Mouse (Mus musculus) stomach, embryonic 15.5 days (tissue): ENCODE data around the gene Myl12a. TPM values are rescaled to one million over a fixed set of nuclear protein-coding genes. Genes with fewer than 3 reads are reported as not detected.
A peak's percentile ranks its signal among the peaks of the same experiment; 100 is the strongest.

ENCODE experiments used
- ATAC-seq: fragments of 200-750 bp; cut with Nextera tagmentation; 2 replicates; pipeline ENCODE4 v1.8.0; 2017; ENCODE audit warnings: low read depth, moderate number of reproducible peaks, moderate TSS enrichment; ENCODE audit not compliant: insufficient read depth, low FRiP score
- H3K27ac ChIP-seq: fragments of 300-500 bp; sonication (generic); 2 replicates; pipeline ENCODE4 v1.5.1; 2015; ENCODE audit warnings: mild to moderate bottlenecking, inconsistent platforms
- H3K27me3 ChIP-seq: fragments of 300-500 bp; sonication (generic); replicated peaks from 2 replicates; pipeline ENCODE4 v1.6.1; 2015; ENCODE audit warnings: inconsistent platforms
- H3K36me3 ChIP-seq: fragments of 300-500 bp; sonication (generic); 2 replicates; pipeline ENCODE4 v1.6.1; 2015; ENCODE audit warnings: inconsistent platforms
- H3K4me1 ChIP-seq: fragments of 300-500 bp; sonication (generic); 2 replicates; pipeline ENCODE4 v1.6.1; 2015; ENCODE audit warnings: inconsistent platforms
- H3K4me2 ChIP-seq: fragments of 300-500 bp; sonication (generic); 2 replicates; pipeline ENCODE4 v1.6.1; 2015; ENCODE audit warnings: mild to moderate bottlenecking, inconsistent platforms
- H3K4me3 ChIP-seq: fragments of 300-500 bp; sonication (generic); replicated peaks from 2 replicates; pipeline ENCODE4 v1.5.1; 2015; ENCODE audit warnings: inconsistent platforms
- H3K9ac ChIP-seq: fragments of 300-500 bp; sonication (generic); 2 replicates; pipeline ENCODE4 v1.6.1; 2015; ENCODE audit warnings: inconsistent platforms
- H3K9me3 ChIP-seq: fragments of 300-500 bp; sonication (generic); 2 replicates; pipeline ENCODE4 v1.6.1; 2016; ENCODE audit warnings: inconsistent platforms
- WGBS: fragments of 180-500 bp; shearing (Covaris S2); methylation state at CpG from one replicate; pipeline ENCODE4 v1.1.7; 2015; 5-methylcytosine and 5-hydroxymethylcytosine counted together
- polyA plus RNA-seq: library from polyadenylated mRNA; unstranded; fragments of >200 nt; fragmentation: Nextera tagmentation; extraction: Ambion mirVana; gene quantifications from 2 replicates; pipeline ENCODE4 v1.2.1, GENCODE M21; 2015

Myl12a gene
- polyA plus RNA-seq, 1 experiment from 2014 or later: 495 TPM

- 93% methylated on average over 10 of the region's 10 CpGs for WGBS
- Histone ChIP-seq H3K9me3 (no peaks in the 10 kb centered on the region), H3K27ac (no peak overlapping the region), H3K4me1 (no peaks in the 10 kb centered on the region), H3K9ac (no peak overlapping the region), H3K4me2 (no peak overlapping the region), H3K36me3 (no peaks in the 10 kb centered on the region), H3K4me3 (no peak overlapping the region), H3K27me3 (no peaks in the 10 kb centered on the region)
- ATAC-seq: no peak
Observed at GRCm38 (mm10) chr17:71024071-71024470, 21.4 kb upstream of the Myl12a start.

DNA sequence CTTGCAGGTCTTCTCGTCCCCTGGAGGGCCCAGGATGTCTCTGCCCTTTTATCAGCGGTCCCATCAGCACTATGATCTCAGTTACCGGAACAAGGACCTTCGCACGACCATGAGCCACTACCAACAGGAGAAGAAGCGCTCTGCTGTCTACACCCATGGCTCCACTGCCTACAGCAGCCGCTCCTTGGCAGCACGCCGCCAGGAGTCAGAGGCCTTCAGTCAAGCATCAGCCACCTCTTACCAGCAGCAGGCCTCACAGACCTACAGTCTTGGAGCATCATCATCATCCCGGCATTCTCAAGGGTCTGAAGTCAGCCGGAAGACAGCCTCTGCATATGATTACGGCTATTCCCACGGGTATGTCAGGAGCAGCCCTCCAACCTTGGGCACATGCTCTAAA is 20.2 kb upstream of the Myl12a start:
- WGBS: 84% methylated on average over 13 of the region's 13 CpGs
- no peak overlapping the region for H3K9ac ChIP-seq
- no peak for ATAC-seq
- H3K4me1 ChIP-seq: no peaks in the 10 kb centered on the region
- no peak overlapping the region for H3K4me3 ChIP-seq
- no peaks in the 10 kb centered on the region for H3K9me3 ChIP-seq
- H3K4me2 ChIP-seq: no peak overlapping the region
- no peaks in the 10 kb centered on the region for H3K36me3 ChIP-seq
- H3K27me3 ChIP-seq: no peaks in the 10 kb centered on the region
- H3K27ac ChIP-seq: no peak overlapping the region

- no peaks in the 10 kb centered on the region for H3K27me3 ChIP-seq
- ATAC-seq: no peak
- no peaks in the 10 kb centered on the region for H3K4me1 ChIP-seq
- H3K36me3 ChIP-seq: no peaks in the 10 kb centered on the region
- no peak overlapping the region for H3K9ac ChIP-seq
- peak overlapping the region; percentile 4; the same call in 1 of the 2 replicates for H3K4me3 ChIP-seq
- H3K4me2 ChIP-seq: no peak overlapping the region
- no peaks in the 10 kb centered on the region for H3K9me3 ChIP-seq
- H3K27ac ChIP-seq: peak overlapping the region; percentile 28; the same call in 1 of the 2 replicates
- WGBS: 53% methylated on average over 9 of the region's 9 CpGs
Observed at GRCm38 (mm10) chr17:71019860-71020259, 17.2 kb upstream of the Myl12a start.

DNA sequence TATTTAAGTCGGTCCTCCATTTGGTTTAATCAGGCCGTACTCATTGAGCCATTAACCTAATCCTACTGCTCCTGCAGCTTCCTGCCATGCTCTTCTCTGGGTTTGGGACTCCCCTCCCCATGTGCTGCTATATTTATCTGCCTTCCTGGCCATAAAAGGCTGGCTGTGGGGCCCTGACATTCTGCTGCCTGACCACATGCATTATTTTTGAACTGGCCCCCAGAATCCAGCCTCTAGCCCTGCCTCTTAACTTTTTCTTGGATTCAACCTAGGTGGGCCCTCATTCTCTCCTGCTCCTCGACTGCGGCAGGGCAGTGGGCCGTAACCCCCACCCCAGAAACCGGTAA is 16.6 kb upstream of the Myl12a start:
- H3K27me3 ChIP-seq: no peaks in the 10 kb centered on the region
- no peak overlapping the region for H3K4me2 ChIP-seq
- peak overlapping the region; percentile 4; the same call in 1 of the 2 replicates for H3K4me3 ChIP-seq
- no peak overlapping the region for H3K9ac ChIP-seq
- H3K27ac ChIP-seq: peak overlapping the region; percentile 8; the same call in 1 of the 2 replicates
- H3K36me3 ChIP-seq: no peaks in the 10 kb centered on the region
- WGBS: 25% methylated on average over 6 of the region's 6 CpGs
- H3K9me3 ChIP-seq: no peaks in the 10 kb centered on the region
- peak; percentile 35; the same call in 1 of the 2 replicates for ATAC-seq
- H3K4me1 ChIP-seq: no peaks in the 10 kb centered on the region

- Histone ChIP-seq H3K4me3 (no peak overlapping the region), H3K4me2 (no peak overlapping the region), H3K27me3 (no peaks in the 10 kb centered on the region), H3K36me3 (no peaks in the 10 kb centered on the region), H3K27ac (no peak overlapping the region; the same call in 1 of the 2 replicates), H3K9ac (no peak overlapping the region), H3K4me1 (no peaks in the 10 kb centered on the region), H3K9me3 (no peaks in the 10 kb centered on the region)
- ATAC-seq: no peak
- WGBS: 81% methylated on average over 15 of the region's 15 CpGs
Observed at GRCm38 (mm10) chr17:71018616-71019308, 16.1 kb upstream of the Myl12a start.

- H3K9ac ChIP-seq: no peak overlapping the region
- H3K4me1 ChIP-seq: peaks cover 2% of the 10 kb centered on the region
- WGBS: 95% methylated on average over 3 of the region's 3 CpGs
- H3K27me3 ChIP-seq: no peaks in the 10 kb centered on the region
- no peak overlapping the region for H3K4me2 ChIP-seq
- H3K9me3 ChIP-seq: no peaks in the 10 kb centered on the region
- no peak for ATAC-seq
- no peak overlapping the region for H3K4me3 ChIP-seq
- no peak overlapping the region for H3K27ac ChIP-seq
- no peaks in the 10 kb centered on the region for H3K36me3 ChIP-seq
Observed at GRCm38 (mm10) chr17:71018151-71018550, 15.5 kb upstream of the Myl12a start.

GRCm38 (mm10) chr17:71017457-71017998 is 14.8 kb upstream of the Myl12a start:
- no peak for ATAC-seq
- no peaks in the 10 kb centered on the region for H3K36me3 ChIP-seq
- peaks cover 4% of the 10 kb centered on the region for H3K4me1 ChIP-seq
- no peak overlapping the region for H3K4me3 ChIP-seq
- H3K9me3 ChIP-seq: no peaks in the 10 kb centered on the region
- 94% methylated on average over 4 of the region's 4 CpGs for WGBS
- H3K27me3 ChIP-seq: no peaks in the 10 kb centered on the region
- no peak overlapping the region for H3K4me2 ChIP-seq
- no peak overlapping the region for H3K9ac ChIP-seq
- H3K27ac ChIP-seq: no peak overlapping the region

DNA sequence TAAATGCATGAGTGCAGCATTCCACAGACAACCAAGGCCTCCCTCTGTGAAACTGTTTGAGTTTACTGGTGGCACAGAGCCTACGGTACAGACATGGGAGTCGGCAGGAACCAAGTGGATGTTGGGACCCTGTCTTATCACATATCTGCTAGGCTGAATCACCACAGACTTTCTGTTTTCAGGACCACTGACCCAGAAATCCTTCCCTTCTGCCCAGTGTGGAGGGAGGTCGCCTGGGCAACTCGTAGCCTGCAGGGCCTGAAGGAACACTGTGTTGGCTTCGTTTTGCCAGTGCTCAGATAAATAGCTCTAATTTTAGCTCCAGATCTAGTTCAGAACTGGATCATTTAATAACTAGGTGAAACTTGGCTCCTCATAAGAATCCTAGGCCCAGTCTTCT is 12.2 kb upstream of the Myl12a start:
- H3K27me3 ChIP-seq: no peaks in the 10 kb centered on the region
- H3K27ac ChIP-seq: no peak overlapping the region
- 66% methylated on average over 5 of the region's 5 CpGs for WGBS
- H3K4me3 ChIP-seq: no peak overlapping the region
- H3K9ac ChIP-seq: no peak overlapping the region
- no peaks in the 10 kb centered on the region for H3K9me3 ChIP-seq
- H3K36me3 ChIP-seq: no peaks in the 10 kb centered on the region
- no peak for ATAC-seq
- no peak overlapping the region for H3K4me2 ChIP-seq
- peaks cover 4% of the 10 kb centered on the region for H3K4me1 ChIP-seq

GRCm38 (mm10) chr17:71013105-71013504 is 10.4 kb upstream of the Myl12a start:
- 67% methylated on average over 6 of the region's 6 CpGs for WGBS

GRCm38 (mm10) chr17:71011931-71012662 is 9.4 kb upstream of the Myl12a start:
- no peak overlapping the region for H3K4me2 ChIP-seq
- no peak overlapping the region for H3K27ac ChIP-seq
- no peaks in the 10 kb centered on the region for H3K36me3 ChIP-seq
- H3K9me3 ChIP-seq: no peaks in the 10 kb centered on the region
- H3K4me3 ChIP-seq: no peak overlapping the region
- no peak for ATAC-seq
- WGBS: 81% methylated on average over 9 of the region's 9 CpGs
- no peaks in the 10 kb centered on the region for H3K27me3 ChIP-seq
- H3K9ac ChIP-seq: no peak overlapping the region
- H3K4me1 ChIP-seq: peaks cover 4% of the 10 kb centered on the region

More at GRCm38 (mm10) chr17:71013105-71013504, 10.4 kb upstream of the Myl12a start:
- Histone ChIP-seq H3K4me3 (no peak overlapping the region), H3K9me3 (no peaks in the 10 kb centered on the region), H3K27me3 (no peaks in the 10 kb centered on the region), H3K9ac (no peak overlapping the region), H3K36me3 (no peaks in the 10 kb centered on the region), H3K4me2 (no peak overlapping the region), H3K27ac (no peak overlapping the region), H3K4me1 (peaks cover 4% of the 10 kb centered on the region)
- ATAC-seq: no peak

GRCm38 (mm10) chr17:71010646-71011242 is 8.1 kb upstream of the Myl12a start:
- WGBS: 63% methylated on average over 7 of the region's 7 CpGs
- no peak overlapping the region for H3K9ac ChIP-seq
- no peak for ATAC-seq
- H3K4me2 ChIP-seq: no peak overlapping the region
- peaks cover 4% of the 10 kb centered on the region for H3K4me1 ChIP-seq
- H3K36me3 ChIP-seq: no peaks in the 10 kb centered on the region
- no peak overlapping the region for H3K27ac ChIP-seq
- no peaks in the 10 kb centered on the region for H3K27me3 ChIP-seq
- H3K9me3 ChIP-seq: no peaks in the 10 kb centered on the region
- H3K4me3 ChIP-seq: no peak overlapping the region

GRCm38 (mm10) chr17:71009751-71010150 is 7.1 kb upstream of the Myl12a start:
- Histone ChIP-seq H3K4me1 (peaks cover 4% of the 10 kb centered on the region), H3K4me3 (no peak overlapping the region), H3K27me3 (no peaks in the 10 kb centered on the region), H3K9ac (no peak overlapping the region), H3K4me2 (no peak overlapping the region), H3K9me3 (no peaks in the 10 kb centered on the region), H3K36me3 (no peaks in the 10 kb centered on the region), H3K27ac (no peak overlapping the region)
- 59% methylated on average over 1 of the region's 1 CpGs for WGBS
- no peak for ATAC-seq
